Mouse (Mus musculus): ENCODE results near the gene Ppp1r12a. TPM values are rescaled to one million over a fixed set of nuclear protein-coding genes. Genes with fewer than 3 reads are reported as not detected.

The Ppp1r12a gene
- polyA plus RNA-seq, 1 experiment from 2014 or later: 71.9 TPM

DNA sequence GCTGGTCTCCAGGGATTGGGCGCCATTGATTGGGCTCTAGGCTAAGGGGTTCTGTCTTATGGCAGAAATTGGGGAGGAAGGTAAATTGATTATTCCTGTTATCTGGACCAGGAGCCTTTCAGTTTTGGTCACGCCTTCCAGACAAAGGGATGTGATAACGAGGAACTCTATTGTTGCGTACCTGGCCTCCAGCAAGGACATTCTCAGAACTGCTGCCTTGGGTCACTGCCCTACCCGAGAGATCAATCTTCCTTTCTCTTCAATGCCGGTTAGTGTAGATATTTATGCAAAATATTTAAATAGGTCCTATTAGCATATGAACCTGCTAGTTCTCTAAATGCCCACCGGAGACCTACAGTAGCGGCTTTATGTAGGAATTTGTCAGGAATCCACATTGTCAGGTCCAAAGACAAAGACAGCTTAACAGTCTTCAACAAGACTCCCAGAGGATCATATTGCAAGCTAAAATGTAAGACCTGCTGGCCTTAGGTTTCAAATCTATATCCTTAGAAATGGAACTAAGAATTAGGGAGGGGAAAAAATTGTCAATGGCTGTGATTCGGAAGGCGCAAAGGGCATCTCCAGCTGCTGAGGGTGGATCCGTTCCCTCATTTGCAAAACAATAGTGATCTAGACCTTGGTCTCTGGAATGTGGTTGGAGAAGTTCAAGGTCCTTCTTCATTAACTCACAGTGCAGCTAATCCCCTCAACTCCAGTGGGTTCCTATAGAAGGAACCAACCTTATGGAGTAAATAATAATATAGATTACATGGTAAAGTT, 124.9 kb downstream of the Ppp1r12a start:
- Histone ChIP-seq H3K9me3 (replicated peaks) (no peaks in the 10 kb centered on the region), H3K4me3 (no peak overlapping the region), H3K36me3 (0 out of 2 replicates have a peak, but pooled peaks cover 2% of the 10 kb centered on the region), H3K4me1 (no peaks in the 10 kb centered on the region), H3K27me3 (ENCODE audit: low read depth, poor library complexity, severe bottlenecking) (no peaks in the 10 kb centered on the region), H3K27ac (no peak overlapping the region)
- 80% methylated on average over 11 of the region's 11 CpGs for WGBS
- DNase-seq (ENCODE audit: low spot score): no peak

DNA sequence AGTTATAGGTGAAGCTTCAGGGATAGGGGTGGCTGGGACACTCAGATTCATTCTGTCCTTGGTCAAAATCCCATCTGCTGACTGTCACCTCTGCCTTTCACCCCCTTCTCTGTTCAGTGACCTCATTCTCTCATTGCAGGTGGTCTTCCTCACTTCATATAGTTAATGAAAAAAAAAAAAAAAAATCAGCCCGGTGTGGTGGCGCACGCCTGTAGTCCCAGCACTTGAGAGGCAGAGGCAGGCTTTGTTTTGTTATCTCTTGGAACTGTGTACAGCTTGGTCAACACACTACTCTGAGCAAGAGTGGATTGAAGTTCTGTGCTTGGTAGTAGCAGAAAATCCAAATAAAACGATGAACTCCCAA, 125.4 kb downstream of the Ppp1r12a start:
- Histone ChIP-seq H3K4me1 (no peaks in the 10 kb centered on the region), H3K27me3 (ENCODE audit: low read depth, poor library complexity, severe bottlenecking) (no peaks in the 10 kb centered on the region), H3K27ac (no peak overlapping the region), H3K4me3 (no peak overlapping the region), H3K36me3 (no peaks in the 10 kb centered on the region), H3K9me3 (replicated peaks) (no peaks in the 10 kb centered on the region)
- DNase-seq (ENCODE audit: low spot score): no peak
- WGBS: 82% methylated on average over 4 of the region's 4 CpGs

DNA sequence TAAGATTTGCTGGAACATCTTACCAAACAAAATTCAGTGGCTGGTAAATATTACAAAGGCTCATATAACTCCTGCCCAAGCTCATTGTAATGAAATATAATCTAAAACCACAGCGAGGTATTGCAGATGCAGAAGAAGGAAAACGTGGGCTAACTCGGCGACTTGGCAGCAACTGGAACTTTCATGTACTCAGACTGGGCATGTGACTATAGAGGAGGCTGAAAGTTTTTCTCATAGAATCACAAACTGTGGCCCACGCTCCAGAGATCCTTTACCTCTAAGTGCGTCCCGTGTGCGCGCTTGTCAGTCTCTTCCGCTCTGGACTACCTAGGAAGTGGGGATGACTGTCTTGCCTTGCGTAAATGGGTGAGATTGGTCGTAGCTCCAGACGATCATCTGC, 128.1 kb downstream of the Ppp1r12a start:
- Histone ChIP-seq H3K36me3 (no peaks in the 10 kb centered on the region), H3K4me3 (no peak overlapping the region), H3K4me1 (peaks cover 5% of the 10 kb centered on the region; the same call in 1 of the 2 replicates), H3K9me3 (replicated peaks) (no peaks in the 10 kb centered on the region), H3K27ac (no peak overlapping the region), H3K27me3 (ENCODE audit: low read depth, poor library complexity, severe bottlenecking) (no peaks in the 10 kb centered on the region)
- WGBS: 97% methylated on average over 13 of the region's 13 CpGs
- DNase-seq (ENCODE audit: low spot score): no peak

DNA sequence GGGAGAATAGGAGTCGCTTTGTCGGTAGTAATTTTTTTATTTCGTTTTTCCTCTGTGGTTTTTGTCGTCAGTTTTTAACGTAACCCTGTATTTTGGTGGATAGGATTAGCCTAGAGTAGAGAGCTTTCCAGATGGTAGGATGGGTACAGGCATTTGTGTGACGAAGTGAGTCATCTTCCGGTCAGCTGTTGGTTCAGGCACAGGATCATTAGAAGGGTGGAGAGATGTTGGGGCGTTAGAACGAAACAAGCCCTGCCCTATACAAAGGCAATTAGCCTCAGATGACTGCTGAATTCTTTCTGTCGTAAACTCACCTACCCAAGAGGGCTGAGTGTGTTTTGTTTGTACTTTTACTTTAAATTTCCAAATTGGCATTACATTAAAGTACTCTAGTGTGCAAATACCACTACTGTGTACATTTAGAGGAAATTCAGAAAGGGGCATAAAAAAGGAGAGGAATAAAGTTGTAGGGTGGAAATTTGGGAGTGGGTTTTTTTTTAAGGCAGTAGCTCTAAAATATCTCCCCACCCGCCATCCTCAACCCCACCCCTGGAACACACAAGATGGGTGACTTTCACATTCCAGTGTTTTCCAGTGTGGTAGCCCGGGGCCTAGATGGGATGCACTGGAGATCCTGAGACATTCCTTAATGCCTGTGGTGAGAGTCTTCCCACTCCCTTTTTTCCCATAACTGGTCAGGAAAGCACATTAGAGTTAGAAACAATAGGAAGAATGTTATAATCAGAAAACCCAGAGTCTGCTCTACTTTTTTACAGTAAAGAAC, 129.9 kb downstream of the Ppp1r12a start:
- H3K27ac ChIP-seq: no peak overlapping the region
- H3K36me3 ChIP-seq: no peaks in the 10 kb centered on the region
- H3K4me3 ChIP-seq: no peak overlapping the region
- H3K4me1 ChIP-seq: peaks cover 5% of the 10 kb centered on the region; the same call in 1 of the 2 replicates
- DNase-seq (ENCODE audit: low spot score): no peak
- H3K27me3 ChIP-seq (ENCODE audit: low read depth, poor library complexity, severe bottlenecking): no peaks in the 10 kb centered on the region
- 85% methylated on average over 12 of the region's 12 CpGs for WGBS
- no peaks in the 10 kb centered on the region for H3K9me3 ChIP-seq (replicated peaks)

DNA sequence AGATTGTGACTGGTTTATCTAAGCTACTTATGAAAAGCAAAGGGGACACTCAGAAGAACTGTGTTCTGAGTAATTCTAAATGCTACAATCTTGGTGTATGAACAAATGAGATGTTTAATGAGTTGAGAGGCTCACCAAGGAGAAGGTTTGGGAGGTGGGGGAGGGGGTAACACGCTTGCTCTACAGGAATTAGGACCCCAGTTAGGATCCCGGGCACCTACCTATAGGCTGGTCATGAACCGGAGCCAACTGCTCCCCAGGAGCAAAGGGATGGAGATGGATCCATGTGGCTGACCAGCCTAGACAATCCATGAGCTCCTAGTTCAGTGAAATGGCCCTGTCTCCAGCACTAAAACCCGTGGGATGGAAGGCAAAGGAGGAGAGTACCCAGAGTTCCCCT, 130.7 kb downstream of the Ppp1r12a start:
- H3K4me1 ChIP-seq: peaks cover 5% of the 10 kb centered on the region; the same call in 1 of the 2 replicates
- no peaks in the 10 kb centered on the region for H3K27me3 ChIP-seq (ENCODE audit: low read depth, poor library complexity, severe bottlenecking)
- DNase-seq (ENCODE audit: low spot score): no peak
- no peaks in the 10 kb centered on the region for H3K9me3 ChIP-seq (replicated peaks)
- no peak overlapping the region for H3K4me3 ChIP-seq
- 90% methylated on average over 4 of the region's 4 CpGs for WGBS
- H3K27ac ChIP-seq: no peak overlapping the region
- no peaks in the 10 kb centered on the region for H3K36me3 ChIP-seq

DNA sequence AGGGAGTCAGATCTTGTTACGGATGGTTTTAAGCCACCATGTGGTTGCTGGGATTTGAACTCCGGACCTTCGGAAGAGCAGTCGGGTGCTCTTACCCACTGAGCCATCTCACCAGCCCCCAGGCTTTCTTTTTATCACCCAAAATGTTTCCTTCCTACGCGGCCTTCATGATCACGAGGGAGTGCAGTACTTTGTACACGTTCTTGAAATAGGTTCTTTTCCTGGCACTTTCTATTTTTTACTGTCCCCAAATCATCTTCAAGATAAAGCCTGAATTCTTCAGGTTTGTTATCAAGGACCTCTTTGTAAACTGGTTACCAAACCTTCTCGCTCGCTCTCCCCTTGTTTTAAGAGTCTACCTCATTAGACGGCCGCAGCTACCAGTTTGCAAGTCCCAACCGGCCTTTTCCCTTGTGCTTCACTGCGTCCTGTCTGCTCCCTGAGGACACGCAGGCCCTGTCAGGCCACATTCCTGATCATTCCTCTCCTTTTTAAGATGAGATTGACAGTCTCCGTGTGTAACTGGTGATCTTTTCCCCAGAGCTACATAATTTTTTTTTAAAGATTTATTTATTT, 131.7 kb downstream of the Ppp1r12a start:
- 88% methylated on average over 16 of the region's 16 CpGs for WGBS
- Histone ChIP-seq H3K36me3 (no peaks in the 10 kb centered on the region), H3K27ac (no peak overlapping the region), H3K27me3 (ENCODE audit: low read depth, poor library complexity, severe bottlenecking) (no peaks in the 10 kb centered on the region), H3K4me3 (no peak overlapping the region), H3K4me1 (peaks cover 5% of the 10 kb centered on the region; the same call in 1 of the 2 replicates), H3K9me3 (replicated peaks) (no peaks in the 10 kb centered on the region)
- no peak for DNase-seq (ENCODE audit: low spot score)

DNA sequence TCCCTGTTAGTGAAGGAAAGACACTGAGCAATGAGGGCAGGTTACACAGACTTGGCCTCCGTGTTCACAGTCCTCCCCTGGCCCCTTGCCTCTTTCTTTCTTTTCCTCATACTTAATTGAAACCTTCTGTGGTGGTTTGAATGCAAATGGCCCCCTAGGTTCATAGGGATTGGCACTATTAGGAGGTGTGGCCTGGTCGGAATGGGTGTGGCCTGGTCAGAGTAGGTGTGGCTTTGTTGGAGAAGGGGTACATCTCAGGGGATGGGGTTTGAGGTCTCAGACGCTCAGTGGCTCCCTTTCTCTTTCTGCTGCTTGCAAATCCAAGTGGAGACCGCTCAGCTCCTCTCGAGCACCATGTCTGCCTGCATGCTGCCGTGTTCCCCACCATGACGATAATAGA, 132.8 kb downstream of the Ppp1r12a start:
- Histone ChIP-seq H3K9me3 (replicated peaks) (no peaks in the 10 kb centered on the region), H3K36me3 (no peaks in the 10 kb centered on the region), H3K4me3 (no peak overlapping the region), H3K27ac (no peak overlapping the region), H3K27me3 (ENCODE audit: low read depth, poor library complexity, severe bottlenecking) (no peaks in the 10 kb centered on the region), H3K4me1 (peaks cover 5% of the 10 kb centered on the region; the same call in 1 of the 2 replicates)
- 82% methylated on average over 7 of the region's 7 CpGs for WGBS
- DNase-seq (ENCODE audit: low spot score): no peak

DNA sequence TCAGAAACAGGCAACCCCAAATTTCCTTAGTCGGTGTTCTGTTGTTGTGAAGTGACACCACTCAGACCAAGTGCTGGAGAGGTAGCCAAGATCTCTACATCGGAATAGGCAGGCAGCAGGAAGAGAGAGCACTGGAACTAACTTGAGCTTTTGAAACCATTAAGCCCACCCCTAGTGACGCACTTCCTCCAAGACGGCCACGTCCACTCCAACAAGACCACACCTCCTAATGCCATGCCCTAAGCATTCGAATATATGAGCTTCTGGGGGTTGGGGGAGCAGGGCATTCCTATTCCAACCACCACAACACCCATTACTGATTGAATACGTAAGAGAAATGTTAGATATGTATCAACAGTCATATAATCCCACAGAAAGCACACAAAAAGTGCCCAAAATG, 134.5 kb downstream of the Ppp1r12a start:
- Histone ChIP-seq H3K9me3 (replicated peaks) (no peaks in the 10 kb centered on the region), H3K27me3 (ENCODE audit: low read depth, poor library complexity, severe bottlenecking) (no peaks in the 10 kb centered on the region), H3K4me3 (no peak overlapping the region), H3K27ac (no peak overlapping the region), H3K36me3 (no peaks in the 10 kb centered on the region), H3K4me1 (peaks cover 5% of the 10 kb centered on the region; the same call in 1 of the 2 replicates)
- WGBS: 94% methylated on average over 7 of the region's 7 CpGs
- no peak for DNase-seq (ENCODE audit: low spot score)

DNA sequence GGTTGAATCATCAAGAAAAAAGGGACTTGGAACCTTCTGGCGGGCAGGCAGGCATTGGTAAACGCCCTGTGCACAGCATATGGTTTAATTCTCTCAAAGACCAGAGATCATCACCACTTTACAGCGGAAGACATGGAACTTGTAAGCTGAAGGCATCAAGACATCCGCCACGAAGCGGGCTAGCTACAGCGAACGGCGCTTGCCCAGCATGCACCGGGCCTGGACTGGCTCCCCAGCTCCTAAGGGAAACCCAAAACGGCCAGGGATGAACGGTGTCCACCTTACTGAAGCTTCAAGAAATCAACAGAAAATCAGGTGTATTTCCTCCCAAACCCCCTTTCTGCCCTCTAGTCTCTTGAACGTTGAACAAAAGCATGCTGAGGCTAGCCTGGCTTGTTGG, 136.3 kb downstream of the Ppp1r12a start:
- H3K4me1 ChIP-seq: peaks cover 5% of the 10 kb centered on the region; the same call in 1 of the 2 replicates
- 93% methylated on average over 13 of the region's 13 CpGs for WGBS
- no peaks in the 10 kb centered on the region for H3K36me3 ChIP-seq
- H3K27me3 ChIP-seq (ENCODE audit: low read depth, poor library complexity, severe bottlenecking): no peaks in the 10 kb centered on the region
- H3K27ac ChIP-seq: no peak overlapping the region
- H3K9me3 ChIP-seq (replicated peaks): no peaks in the 10 kb centered on the region
- no peak overlapping the region for H3K4me3 ChIP-seq
- no peak for DNase-seq (ENCODE audit: low spot score)

DNA sequence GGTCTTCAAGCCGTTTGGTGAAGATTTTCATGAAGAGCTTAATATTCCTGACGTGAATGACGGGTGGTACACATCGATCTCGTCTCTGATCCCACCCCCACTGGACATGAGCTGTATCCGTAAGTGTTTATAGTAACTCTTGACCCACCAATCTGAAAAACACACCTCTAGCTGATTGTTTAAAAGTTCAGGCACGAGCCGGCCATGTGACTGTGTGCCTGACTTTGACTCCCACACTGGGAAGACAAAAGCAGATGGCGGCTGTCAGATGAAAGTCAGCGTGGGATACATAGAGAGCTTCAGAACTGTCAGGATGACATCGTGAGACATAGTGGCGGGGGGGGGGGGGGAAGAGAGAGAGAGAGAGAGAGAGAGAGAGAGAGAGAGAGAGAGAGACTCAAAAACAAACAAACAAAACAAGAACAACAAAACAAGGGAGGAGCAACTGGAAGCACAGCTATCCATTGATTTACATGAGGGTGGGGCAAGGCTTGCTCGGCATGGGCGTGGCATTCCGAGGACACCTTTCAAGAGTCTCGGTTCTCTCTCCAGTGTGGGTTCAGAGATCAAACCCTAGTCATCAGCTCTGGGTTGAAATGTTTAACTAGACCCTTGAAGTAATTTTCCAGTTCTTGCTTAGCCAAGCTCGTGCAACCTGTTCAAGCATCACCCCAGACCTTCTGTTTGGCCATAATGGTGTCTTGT, 137.0 kb downstream of the Ppp1r12a start:
- H3K4me1 ChIP-seq: peaks cover 5% of the 10 kb centered on the region; the same call in 1 of the 2 replicates
- no peaks in the 10 kb centered on the region for H3K9me3 ChIP-seq (replicated peaks)
- H3K27ac ChIP-seq: no peak overlapping the region
- WGBS: 85% methylated on average over 16 of the region's 17 CpGs
- no peak for DNase-seq (ENCODE audit: low spot score)
- no peaks in the 10 kb centered on the region for H3K36me3 ChIP-seq
- no peaks in the 10 kb centered on the region for H3K27me3 ChIP-seq (ENCODE audit: low read depth, poor library complexity, severe bottlenecking)
- H3K4me3 ChIP-seq: no peak overlapping the region

DNA sequence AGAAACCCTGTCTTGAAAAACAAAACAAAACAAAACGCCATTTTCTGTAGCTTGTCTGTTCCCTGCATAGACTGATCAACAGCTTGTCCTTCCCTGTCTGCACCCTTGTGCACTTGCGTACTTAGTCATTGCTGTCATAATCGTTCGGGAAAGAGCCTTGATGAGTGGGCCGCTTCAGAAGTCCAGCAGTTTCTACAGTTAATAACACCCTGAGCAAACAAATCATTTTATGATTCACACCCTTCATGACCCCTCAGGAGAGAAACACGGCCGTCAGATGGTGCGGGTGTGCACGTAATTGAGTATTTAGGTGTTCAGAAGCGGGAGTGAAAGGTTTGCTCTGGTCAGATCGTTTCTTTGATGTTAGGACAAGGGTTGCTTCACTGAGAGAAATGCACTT, 137.8 kb downstream of the Ppp1r12a start:
- H3K9me3 ChIP-seq (replicated peaks): no peaks in the 10 kb centered on the region
- H3K36me3 ChIP-seq: no peaks in the 10 kb centered on the region
- H3K27me3 ChIP-seq (ENCODE audit: low read depth, poor library complexity, severe bottlenecking): no peaks in the 10 kb centered on the region
- H3K4me3 ChIP-seq: no peak overlapping the region
- WGBS: 64% methylated on average over 11 of the region's 11 CpGs
- no peak for DNase-seq (ENCODE audit: low spot score)
- no peaks in the 10 kb centered on the region for H3K4me1 ChIP-seq
- no peak overlapping the region for H3K27ac ChIP-seq

DNA sequence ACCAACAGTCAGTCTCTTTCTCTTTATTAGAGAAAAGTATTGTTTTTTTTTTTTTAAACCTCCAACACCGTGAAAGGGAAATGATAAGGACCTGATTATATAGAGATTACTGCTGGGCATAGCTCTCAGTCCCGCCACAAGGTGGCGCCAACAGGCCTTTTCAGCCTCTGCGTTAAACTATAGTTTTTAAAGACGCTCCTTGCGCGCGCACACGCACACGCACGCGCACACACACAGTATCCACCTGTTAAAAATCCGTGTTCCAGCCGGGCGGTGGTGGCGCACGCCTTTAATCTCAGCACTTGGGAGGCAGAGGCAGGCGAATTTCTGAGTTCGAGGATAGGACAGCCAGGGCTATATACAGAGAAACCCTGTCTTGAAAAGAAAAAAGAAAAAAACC, 138.8 kb downstream of the Ppp1r12a start:
- 17% methylated on average over 19 of the region's 19 CpGs for WGBS
- DNase-seq (ENCODE audit: low spot score): peak; percentile 84
- Histone ChIP-seq H3K27me3 (ENCODE audit: low read depth, poor library complexity, severe bottlenecking) (no peaks in the 10 kb centered on the region), H3K4me1 (no peaks in the 10 kb centered on the region), H3K4me3 (no peak overlapping the region), H3K36me3 (no peaks in the 10 kb centered on the region), H3K27ac (no peak overlapping the region), H3K9me3 (replicated peaks) (no peaks in the 10 kb centered on the region)
